In the genomic region with DNA sequence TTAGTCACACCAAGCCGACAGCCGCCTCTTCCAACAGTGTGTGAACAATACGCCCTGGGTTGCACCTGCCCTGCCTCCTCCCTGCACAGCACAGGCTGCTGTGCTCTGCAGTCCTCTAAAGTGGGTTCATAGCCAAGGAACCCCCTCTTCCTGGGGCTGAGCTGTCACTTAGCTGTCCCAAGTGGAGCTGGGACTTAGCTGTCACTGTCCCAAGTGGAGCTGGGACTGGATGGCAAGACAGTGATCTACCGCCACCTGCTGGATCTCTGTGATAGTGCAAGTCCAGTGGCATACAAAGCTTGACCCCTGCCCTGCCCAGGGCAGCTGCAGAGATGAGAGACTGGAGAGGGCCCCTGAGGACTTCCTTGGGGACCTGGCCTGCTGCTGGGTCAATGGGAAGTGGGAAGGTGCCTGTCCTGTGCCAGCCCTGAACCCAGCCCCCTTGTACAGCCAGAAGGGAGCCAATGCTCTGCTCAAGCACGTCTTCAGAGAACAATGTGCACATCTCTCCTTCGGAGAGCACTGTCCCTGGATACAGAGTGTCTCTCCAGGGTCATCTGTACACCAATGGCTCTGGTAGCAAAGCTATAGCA, we compare ENCODE assay signal across 9 mouse cellular contexts.
DNase-seq lines count a peak whose midpoint lies in the region; ATAC-seq lines count a peak whose summit lies in the region.
"Had no signal": no experiment of that assay in that cellular context is flagged by ENCODE, and none has a peak within 500 bp of the region (broad histone marks: within the 10 kb centered on the region; RNA-seq: fewer than 3 reads in every experiment).

No protein-coding gene starts in this region.

- H3K9me3 ChIP-seq in intestine, embryonic 16.5 days (ENCODE audit: control insufficient read depth, low read length): 0 out of 2 replicates have a peak, but pooled peaks cover 4% of the 10 kb centered on the region
- no peaks in the 10 kb centered on the region for H3K9me3 ChIP-seq in liver, embryonic 13.5 days (replicated peaks)
- H3K9me3 ChIP-seq in neural tube, embryonic 11.5 days (ENCODE audit: control insufficient read depth, low read length): no peaks in the 10 kb centered on the region

- 0 out of 2 replicates have a peak, but pooled peaks cover 4% of the 10 kb centered on the region for H3K36me3 ChIP-seq in intestine, embryonic 16.5 days (ENCODE audit: control insufficient read depth, insufficient read depth, low read length)
- H3K36me3 ChIP-seq in liver, embryonic 13.5 days: no peaks in the 10 kb centered on the region
- H3K36me3 ChIP-seq in neural tube, embryonic 11.5 days (ENCODE audit: control insufficient read depth, insufficient read depth, low read length): peaks cover 8% of the 10 kb centered on the region

- H3K9ac ChIP-seq in intestine, embryonic 16.5 days (ENCODE audit: low read depth, low read length): no peak overlapping the region
- H3K9ac ChIP-seq in liver, embryonic 13.5 days: no peak overlapping the region
- no peak overlapping the region for H3K9ac ChIP-seq in neural tube, embryonic 11.5 days (ENCODE audit: low read length)
- H3K9ac ChIP-seq: embryonic facial prominence, embryonic 12.5 days had no signal

- no peak overlapping the region for H3K4me3 ChIP-seq in intestine, embryonic 16.5 days (ENCODE audit: low read length)
- H3K4me3 ChIP-seq in liver, embryonic 13.5 days (replicated peaks): no peak overlapping the region
- H3K4me3 ChIP-seq in neural tube, embryonic 11.5 days (ENCODE audit: low read depth, low read length): no peak overlapping the region
- H3K4me3 ChIP-seq: embryonic facial prominence, embryonic 12.5 days had no signal

- intact Hi-C loops in gastrocnemius, postnatal 36 days (cut with DNase I): loop anchor here (5.0 kb wide), 2 partner anchors 632 to 883 kb away; no protein-coding TSS in a partner anchor

- ATAC-seq in common myeloid progenitor, adult 5-6 weeks (replicated peaks; ENCODE audit: low read depth, poor library complexity, severe bottlenecking): peak; percentile 72
- peak; percentile 19; the same call in 1 of the 2 replicates for ATAC-seq in intestine, embryonic 16.5 days
- 0 out of 2 replicates have a peak, but pooled peaks have one; percentile 25 for ATAC-seq in liver, embryonic 13.5 days (ENCODE audit: low read depth)
- ATAC-seq in neural tube, embryonic 11.5 days (ENCODE audit: insufficient read depth, low FRiP score, low TSS enrichment): peak; percentile 42; the same call in 1 of the 2 replicates

- H3K4me2 ChIP-seq in intestine, embryonic 16.5 days (ENCODE audit: low read depth, low read length): no peak overlapping the region
- no peak overlapping the region for H3K4me2 ChIP-seq in liver, embryonic 13.5 days
- H3K4me2 ChIP-seq in neural tube, embryonic 11.5 days (ENCODE audit: low read depth): no peak overlapping the region
- H3K4me2 ChIP-seq: embryonic facial prominence, embryonic 12.5 days had no signal

- 0 out of 2 replicates have a peak, but pooled peaks cover 8% of the 10 kb centered on the region for H3K4me1 ChIP-seq in intestine, embryonic 16.5 days (ENCODE audit: control insufficient read depth, insufficient read depth, low read length)
- H3K4me1 ChIP-seq in liver, embryonic 13.5 days (replicated peaks): peaks cover 6% of the 10 kb centered on the region; the same call in 1 of the 2 replicates
- no peaks in the 10 kb centered on the region for H3K4me1 ChIP-seq in neural tube, embryonic 11.5 days (ENCODE audit: control insufficient read depth, insufficient read depth, low read length)

- no peaks in the 10 kb centered on the region for H3K27me3 ChIP-seq in intestine, embryonic 16.5 days (replicated peaks; ENCODE audit: control insufficient read depth, insufficient read depth, low read length)
- H3K27me3 ChIP-seq in liver, embryonic 13.5 days: no peaks in the 10 kb centered on the region
- no peaks in the 10 kb centered on the region for H3K27me3 ChIP-seq in neural tube, embryonic 11.5 days (ENCODE audit: control insufficient read depth, insufficient read depth, low read length)
- H3K27me3 ChIP-seq: embryonic facial prominence, embryonic 12.5 days had no signal

- DNase-seq in 3134 (ENCODE audit: extremely low read depth, insufficient read length, low spot score): peak; percentile 49
- DNase-seq in T-cell, adult 2 months (ENCODE audit: low spot score): peak; percentile 46
- peak; percentile 69 to 75 for DNase-seq in gastrocnemius, postnatal 36 days
- DNase-seq in liver, embryonic 13.5 days: peak; percentile 33
- peak; percentile 81 for DNase-seq in neural tube, embryonic 11.5 days (ENCODE audit: low spot score)
- DNase-seq in testis, postnatal 14 days (ENCODE audit: low spot score): peak; percentile 38

- H3K27ac ChIP-seq in intestine, embryonic 16.5 days (ENCODE audit: low read length): no peak overlapping the region
- H3K27ac ChIP-seq in liver, embryonic 13.5 days: no peak overlapping the region
- H3K27ac ChIP-seq in neural tube, embryonic 11.5 days (ENCODE audit: low read depth, low read length): no peak overlapping the region
- H3K27ac ChIP-seq: embryonic facial prominence, embryonic 12.5 days had no signal

- WGBS in intestine, embryonic 16.5 days: 63% methylated on average over 6 of the region's 6 CpGs
- 69% methylated on average over 6 of the region's 6 CpGs for WGBS in liver, embryonic 13.5 days (ENCODE audit: insufficient replicate concordance)
- 63% methylated on average over 6 of the region's 6 CpGs for WGBS in neural tube, embryonic 11.5 days

Comparison
In these comparisons a context has a peak if more than half of its experiments do, and no peak if none do; other contexts are left out.
1. ATAC-seq: peak in every context shown above with its lines; median percentile 72 in common myeloid progenitor, adult 5-6 weeks; 42 in neural tube, embryonic 11.5 days; 25 in liver, embryonic 13.5 days; 19 in intestine, embryonic 16.5 days.